Mouse (Mus musculus): ENCODE measurements at regions not wholly inside any gene's neighbourhood (a gene's known extent, or its start where the extent isn't known, plus 50 kb on each side); places are given as distances from the start of the nearest gene placed in this dataset.
"Not testable (repeated sequence)": the region's sequence is repeated elsewhere in the genome, so short reads cannot be mapped to it uniquely, and the experiment has no call there.

- DNase-seq: no peak
Observed at GRCm38 (mm10) chr6:73676979-73677378, 207.5 kb upstream of the 4931417E11Rik start.

GRCm38 (mm10) chr6:73669401-73669800, 199.9 kb upstream of the 4931417E11Rik start:
- no peak for DNase-seq

GRCm38 (mm10) chr6:73658988-73659387, 189.5 kb upstream of the 4931417E11Rik start:
- DNase-seq: no peak

GRCm38 (mm10) chr6:73645378-73645777, 175.9 kb upstream of the 4931417E11Rik start:
- no peak for DNase-seq

- DNase-seq: no peak
Observed at GRCm38 (mm10) chr6:73644778-73645267, 175.4 kb upstream of the 4931417E11Rik start.

GRCm38 (mm10) chr6:73628600-73628999, 159.1 kb upstream of the 4931417E11Rik start:
- DNase-seq: peak; percentile 2

- no peak for DNase-seq
Observed at GRCm38 (mm10) chr6:73626451-73626850, 157.0 kb upstream of the 4931417E11Rik start.

- DNase-seq: no peak
Observed at GRCm38 (mm10) chr6:73624211-73624610, 154.7 kb upstream of the 4931417E11Rik start.

- DNase-seq: no peak
Observed at GRCm38 (mm10) chr6:73621839-73622426, 152.5 kb upstream of the 4931417E11Rik start.

GRCm38 (mm10) chr6:73612266-73612665, 142.8 kb upstream of the 4931417E11Rik start:
- DNase-seq: no peak

GRCm38 (mm10) chr6:73611839-73612238, 142.4 kb upstream of the 4931417E11Rik start:
- DNase-seq: no peak

GRCm38 (mm10) chr6:73610048-73610624, 140.7 kb upstream of the 4931417E11Rik start:
- no peak for DNase-seq

GRCm38 (mm10) chr6:73587686-73588085, 118.2 kb upstream of the 4931417E11Rik start:
- no peak for DNase-seq

- DNase-seq: no peak
Observed at GRCm38 (mm10) chr6:73576708-73577107, 107.2 kb upstream of the 4931417E11Rik start.

GRCm38 (mm10) chr6:73560000-73560399, 90.5 kb upstream of the 4931417E11Rik start:
- DNase-seq: no peak

GRCm38 (mm10) chr6:73530559-73530958, 61.1 kb upstream of the 4931417E11Rik start:
- no peak for DNase-seq

GRCm38 (mm10) chr6:73530098-73530497, 60.6 kb upstream of the 4931417E11Rik start:
- no peak for DNase-seq

GRCm38 (mm10) chr6:73523658-73524057, 54.2 kb upstream of the 4931417E11Rik start:
- no peak for DNase-seq

GRCm38 (mm10) chr6:73519894-73520293, 50.4 kb upstream of the 4931417E11Rik start:
- not testable (repeated sequence) for DNase-seq

Data from kidney, adult 9 months (tissue).